Mouse (Mus musculus): Measurements from ENCODE around the gene Sp1.

Sp1 gene

GRCm38 (mm10) chr15:102399229-102400221 lies 6.4 kb upstream of the Sp1 start:
- no peak for DNase-seq (ENCODE audit: low read depth)

GRCm38 (mm10) chr15:102400476-102401045 lies 5.4 kb upstream of the Sp1 start:
- DNase-seq (ENCODE audit: low read depth): no peak

- DNase-seq (ENCODE audit: low read depth): no peak
These were observed 4.7 kb upstream of the Sp1 start for GRCm38 (mm10) chr15:102401278-102401677.

GRCm38 (mm10) chr15:102402210-102402609 lies 3.7 kb upstream of the Sp1 start:
- DNase-seq (ENCODE audit: low read depth): no peak

- DNase-seq (ENCODE audit: low read depth): no peak
These were observed 1.1 kb upstream of the Sp1 start for GRCm38 (mm10) chr15:102404608-102405488.

GRCm38 (mm10) chr15:102406196-102406911 lies 411 bp downstream of the Sp1 start:
- DNase-seq (ENCODE audit: low read depth): peak; percentile 94

GRCm38 (mm10) chr15:102406912-102407580 lies 1.1 kb downstream of the Sp1 start:
- DNase-seq (ENCODE audit: low read depth): peak; percentile 45

GRCm38 (mm10) chr15:102407681-102408557 lies 2.0 kb downstream of the Sp1 start:
- no peak for DNase-seq (ENCODE audit: low read depth)

GRCm38 (mm10) chr15:102408558-102409130 lies 2.7 kb downstream of the Sp1 start:
- DNase-seq (ENCODE audit: low read depth): no peak

- no peak for DNase-seq (ENCODE audit: low read depth)
These were observed 3.3 kb downstream of the Sp1 start for GRCm38 (mm10) chr15:102409286-102409685.

GRCm38 (mm10) chr15:102411077-102411476 lies 5.1 kb downstream of the Sp1 start:
- no peak for DNase-seq (ENCODE audit: low read depth)

- DNase-seq (ENCODE audit: low read depth): no peak
These were observed 7.7 kb downstream of the Sp1 start for GRCm38 (mm10) chr15:102413687-102414086.

- no peak for DNase-seq (ENCODE audit: low read depth)
These were observed 11.6 kb downstream of the Sp1 start for GRCm38 (mm10) chr15:102417524-102417923.

- DNase-seq (ENCODE audit: low read depth): peak; percentile 54
These were observed 15.0 kb downstream of the Sp1 start for GRCm38 (mm10) chr15:102420986-102421385.

GRCm38 (mm10) chr15:102421437-102421836 lies 15.5 kb downstream of the Sp1 start:
- DNase-seq (ENCODE audit: low read depth): peak; percentile 88

- DNase-seq (ENCODE audit: low read depth): no peak
These were observed 17.8 kb downstream of the Sp1 start for GRCm38 (mm10) chr15:102423602-102424240.

- no peak for DNase-seq (ENCODE audit: low read depth)
These were observed 18.7 kb downstream of the Sp1 start for GRCm38 (mm10) chr15:102424657-102425056.

GRCm38 (mm10) chr15:102426963-102427362 lies 21.0 kb downstream of the Sp1 start:
- no peak for DNase-seq (ENCODE audit: low read depth)

GRCm38 (mm10) chr15:102432046-102432445 lies 26.1 kb downstream of the Sp1 start:
- DNase-seq (ENCODE audit: low read depth): no peak

All from NIH3T3 (cell line).